In genomic region chr1:94081191-94081590, GRCm38 (mm10) we compare ENCODE assay signal across 12 mouse cellular contexts. TPM values are rescaled to one million over a fixed set of nuclear protein-coding genes. Genes with fewer than 3 reads are reported as not detected.
DNase-seq lines count a peak whose midpoint lies in the region; ATAC-seq and TF ChIP-seq lines count a peak whose summit lies in the region.
"Had no signal": no experiment of that assay in that cellular context is flagged by ENCODE, and none has a peak within 500 bp of the region (broad histone marks: within the 10 kb centered on the region; RNA-seq: fewer than 3 reads in every experiment).

No protein-coding gene starts in this region.

- DNase-seq in kidney, postnatal 0 days (ENCODE audit: low spot score): no peak
- DNase-seq in kidney, adult 11 months: no peak
- no peak for DNase-seq in Patski (ENCODE audit: low read depth, low spot score)
- no peak for DNase-seq in gastrocnemius, postnatal 10 days
- DNase-seq: adrenal gland, postnatal 25 days; cerebellum, adult 2 months had no signal

- CTCF ChIA-PET in Patski (lab: Charles Lee): interaction anchor here (1.5 kb wide), 1 partner anchor 11 kb away, joined by 4 read pairs; no protein-coding TSS in a partner anchor

- H3K27me3 ChIP-seq in kidney, postnatal 0 days (ENCODE audit: insufficient read depth, low read length): no peaks in the 10 kb centered on the region
- peaks cover 34% of the 10 kb centered on the region for H3K27me3 ChIP-seq in Patski
- H3K27me3 ChIP-seq in embryonic facial prominence, embryonic 12.5 days: no peaks in the 10 kb centered on the region
- no peaks in the 10 kb centered on the region for H3K27me3 ChIP-seq in intestine, embryonic 15.5 days (replicated peaks)

- H3K9me3 ChIP-seq in kidney, postnatal 0 days (replicated peaks; ENCODE audit: low read length): no peaks in the 10 kb centered on the region
- H3K9me3 ChIP-seq in embryonic facial prominence, embryonic 12.5 days: no peaks in the 10 kb centered on the region
- no peaks in the 10 kb centered on the region for H3K9me3 ChIP-seq in intestine, embryonic 15.5 days
- H3K9me3 ChIP-seq: limb, embryonic 15.5 days had no signal

- no peaks in the 10 kb centered on the region for H3K4me1 ChIP-seq in kidney, postnatal 0 days (replicated peaks; ENCODE audit: insufficient read depth, low read length)
- no peaks in the 10 kb centered on the region for H3K4me1 ChIP-seq in embryonic facial prominence, embryonic 12.5 days
- H3K4me1 ChIP-seq in intestine, embryonic 15.5 days (replicated peaks): no peaks in the 10 kb centered on the region

- H3K36me3 ChIP-seq in kidney, postnatal 0 days (ENCODE audit: insufficient read depth, low read length): no peaks in the 10 kb centered on the region
- no peaks in the 10 kb centered on the region for H3K36me3 ChIP-seq in embryonic facial prominence, embryonic 12.5 days
- H3K36me3 ChIP-seq in intestine, embryonic 15.5 days: no peaks in the 10 kb centered on the region
- H3K36me3 ChIP-seq: limb, embryonic 15.5 days had no signal

- no peak overlapping the region for H3K27ac ChIP-seq in kidney, postnatal 0 days
- no peak overlapping the region for H3K27ac ChIP-seq in embryonic facial prominence, embryonic 12.5 days
- no peak overlapping the region for H3K27ac ChIP-seq in intestine, embryonic 15.5 days
- H3K27ac ChIP-seq: limb, embryonic 15.5 days had no signal

- POLR2A ChIA-PET in Patski (lab: Charles Lee): interaction anchor here (0.7 kb wide), 1 partner anchor 24 kb away, joined by 3 read pairs; no protein-coding TSS in a partner anchor

- no peak for TF ChIP-seq CTCF in kidney, postnatal 0 days (IDR thresholded peaks at IDR 0.05; ENCODE audit: low read depth)
- TF ChIP-seq CTCF in Patski (IDR thresholded peaks at IDR 0.05): no peak

- in situ Hi-C loops in Patski (cut with MboI; ENCODE audit: low pct_unique_long_range_greater_than_20kb): loop anchor here (25.0 kb wide), 1 partner anchor 569 kb away; the partner anchor contains the start of gene Farp2

- H3K9ac ChIP-seq in kidney, postnatal 0 days (ENCODE audit: low read depth, low read length): no peak overlapping the region
- H3K9ac ChIP-seq in embryonic facial prominence, embryonic 12.5 days: no peak overlapping the region
- no peak overlapping the region for H3K9ac ChIP-seq in intestine, embryonic 15.5 days
- H3K9ac ChIP-seq: limb, embryonic 15.5 days had no signal

- WGBS in kidney, postnatal 0 days: 51% methylated on average over 11 of the region's 11 CpGs
- 63% methylated on average over 11 of the region's 11 CpGs for WGBS in embryonic facial prominence, embryonic 12.5 days
- WGBS in intestine, embryonic 15.5 days: 59% methylated on average over 11 of the region's 11 CpGs

- H3K4me2 ChIP-seq in kidney, postnatal 0 days (ENCODE audit: low read length): 0 out of 2 replicates have a peak overlapping the region, but pooled peaks have one; percentile 13
- H3K4me2 ChIP-seq in embryonic facial prominence, embryonic 12.5 days (replicated peaks): peak overlapping the region; percentile 26; the same call in 1 of the 2 replicates
- H3K4me2 ChIP-seq in intestine, embryonic 15.5 days (replicated peaks): peak overlapping the region; percentile 37
- H3K4me2 ChIP-seq: limb, embryonic 15.5 days had no signal

- ATAC-seq in kidney, postnatal 0 days (replicated peaks; ENCODE audit: low FRiP score, low read depth): no peak
- peak; percentile 6 for ATAC-seq in Patski
- ATAC-seq in embryonic facial prominence, embryonic 12.5 days (ENCODE audit: insufficient number of reproducible peaks, insufficient read depth, low FRiP score, low TSS enrichment): no peak
- 0 out of 2 replicates have a peak, but pooled peaks have one; percentile 18 for ATAC-seq in intestine, embryonic 15.5 days
- no peak for ATAC-seq in activated CD4-positive, CD25-positive, alpha-beta regulatory T cell, adult 4 months

- H3K4me3 ChIP-seq in kidney, postnatal 0 days (replicated peaks; ENCODE audit: low read depth, low read length): no peak overlapping the region
- H3K4me3 ChIP-seq in embryonic facial prominence, embryonic 12.5 days: no peak overlapping the region
- H3K4me3 ChIP-seq in intestine, embryonic 15.5 days (replicated peaks): no peak overlapping the region
- H3K4me3 ChIP-seq: limb, embryonic 15.5 days had no signal

RNA-seq across cellular contexts. Expression of gene Pdcd1, which starts 28.8 kb away (rescaled TPM):
- not detected in 2 replicates for polyA plus RNA-seq in kidney, postnatal 0 days (2015; fragmentation: Nextera tagmentation; extraction: Ambion mirVana)
- not detected for polyA plus RNA-seq in Patski (2021)
- polyA plus RNA-seq in embryonic facial prominence, embryonic 12.5 days (2016; fragmentation: Nextera tagmentation; extraction: Ambion mirVana): not detected in 2 replicates
- polyA plus RNA-seq in intestine, embryonic 15.5 days (2015; fragmentation: Nextera tagmentation; extraction: Ambion mirVana): 0.57 and 0.72 TPM in 2 replicates
- polyA plus RNA-seq in activated CD4-positive, CD25-positive, alpha-beta regulatory T cell, adult 4 months (2017; shearing (Covaris generic)): 100 to 1,000 TPM; 116 to 187 TPM
- total RNA-seq in gastrocnemius, postnatal 10 days (2021): not detected
- total RNA-seq: adrenal gland, postnatal 25 days; gastrocnemius, postnatal 4 days; MEL had no signal

Comparison
In these comparisons a context has a peak if more than half of its experiments do, and no peak if none do; other contexts are left out.
1. ATAC-seq: peak in Patski (single experiment) and intestine, embryonic 15.5 days (single experiment); none in kidney, postnatal 0 days (single experiment), embryonic facial prominence, embryonic 12.5 days (single experiment) and activated CD4-positive, CD25-positive, alpha-beta regulatory T cell, adult 4 months (single experiment).
2. RNA of gene Pdcd1, which starts 28.8 kb away (polyA plus RNA-seq): 116 to 187 TPM in activated CD4-positive, CD25-positive, alpha-beta regulatory T cell, adult 4 months; 0.57 to 0.72 TPM in intestine, embryonic 15.5 days, not detected in embryonic facial prominence, embryonic 12.5 days, not detected in Patski (single experiment) and not detected in kidney, postnatal 0 days; every median in the first group is over 10 times any median in the second.
3. Peak in every context shown above with its lines, with median percentiles within 50 percentile points of each other: H3K4me2 ChIP-seq.